Mouse (Mus musculus) lung, adult 2 months (tissue): ENCODE measurements at regions not wholly inside any gene's neighbourhood (a gene's known extent, or its start where the extent isn't known, plus 50 kb on each side); places are given as distances from the start of the nearest gene placed in this dataset.

Experiments used
- CTCF ChIP-seq: fragments of 200-500 bp; IDR thresholded peaks from 2 replicates; pipeline ENCODE4 v1.5.1; 2011; ENCODE audit warnings: mild to moderate bottlenecking, low read length, control low read depth; ENCODE audit not compliant: insufficient read depth
- POLR2A ChIP-seq: fragments of 200-500 bp; IDR thresholded peaks from 2 replicates; pipeline ENCODE4 v1.6.1; 2011; ENCODE audit warnings: low read depth, mild to moderate bottlenecking, control low read depth, low read length, borderline replicate concordance; ENCODE audit errors: extremely low read depth

GRCm38 (mm10) chr9:47125517-47125916 is 127.0 kb downstream of the Gm4791 start:
- TF ChIP-seq CTCF, result no peak
- TF ChIP-seq POLR2A, result no peak
